Mouse (Mus musculus): ENCODE measurements around the gene 9130204L05Rik. TPM values are rescaled to one million over a fixed set of nuclear protein-coding genes. Genes with fewer than 3 reads are reported as not detected.

The 9130204L05Rik gene
- not detected for polyA plus RNA-seq (2017; shearing (Covaris generic))

DNA sequence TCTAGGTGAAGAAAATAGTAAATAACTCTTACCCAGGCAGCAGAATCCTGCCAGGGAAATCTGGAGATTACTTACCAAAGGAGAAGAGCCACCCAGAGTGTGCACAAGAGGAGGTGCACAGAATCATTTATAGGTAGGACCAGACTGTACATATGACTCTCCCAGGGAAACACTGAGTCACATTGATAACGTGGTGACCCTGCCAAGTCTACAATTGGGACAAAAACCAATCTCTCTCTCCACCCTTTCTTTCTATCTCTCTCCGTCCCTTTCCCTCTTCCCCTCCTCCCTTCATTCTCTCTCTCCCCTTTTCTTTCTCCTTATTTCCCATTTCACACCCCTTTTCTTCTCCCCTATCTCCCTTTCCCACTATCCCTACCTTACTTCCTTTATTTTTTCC, at the start of gene 9130204L05Rik:
Gene 9130204L05Rik, minus strand, starts transcription at position 101 of the 400 bp plus-strand sequence.

